Mouse (Mus musculus) embryonic facial prominence, embryonic 12.5 days (tissue): ENCODE measurements around the gene Mtfp1. TPM values are rescaled to one million over a fixed set of nuclear protein-coding genes. Genes with fewer than 3 reads are reported as not detected.
A peak's percentile ranks its signal among the peaks of the same experiment; 100 is the strongest.
"Not testable (repeated sequence)": the region's sequence is repeated elsewhere in the genome, so short reads cannot be mapped to it uniquely, and the experiment has no call there.

Experiments used
- ATAC-seq: fragments of 200-750 bp; cut with Nextera tagmentation; 2 replicates; pipeline ENCODE4 v1.8.0; 2017; ENCODE audit not compliant: insufficient number of reproducible peaks, insufficient read depth, low FRiP score, low TSS enrichment
- H3K27ac ChIP-seq: fragments of 300-500 bp; sonication (generic); 2 replicates; pipeline ENCODE4 v1.5.1; 2016; ENCODE audit warnings: mild to moderate bottlenecking
- H3K27me3 ChIP-seq: fragments of 300-500 bp; sonication (generic); 2 replicates; pipeline ENCODE4 v1.6.1; 2016; ENCODE audit warnings: mild to moderate bottlenecking, moderate library complexity
- H3K36me3 ChIP-seq: fragments of 300-500 bp; sonication (generic); 2 replicates; pipeline ENCODE4 v1.6.1; 2016; ENCODE audit warnings: mild to moderate bottlenecking
- H3K4me1 ChIP-seq: fragments of 300-500 bp; sonication (generic); 2 replicates; pipeline ENCODE4 v1.6.1; 2016
- H3K4me2 ChIP-seq: fragments of 300-500 bp; sonication (generic); replicated peaks from 2 replicates; pipeline ENCODE4 v1.6.1; 2016; ENCODE audit warnings: mild to moderate bottlenecking, moderate library complexity
- H3K4me3 ChIP-seq: fragments of 300-500 bp; sonication (generic); 2 replicates; pipeline ENCODE4 v1.5.1; 2016; ENCODE audit warnings: mild to moderate bottlenecking
- H3K9ac ChIP-seq: fragments of 300-500 bp; sonication (generic); 2 replicates; pipeline ENCODE4 v1.6.1; 2016; ENCODE audit warnings: mild to moderate bottlenecking, moderate library complexity
- H3K9me3 ChIP-seq: fragments of 300-500 bp; sonication (generic); 2 replicates; pipeline ENCODE4 v1.6.1; 2016; ENCODE audit warnings: mild to moderate bottlenecking, moderate library complexity
- WGBS: fragments of 180-500 bp; shearing (Covaris S2); methylation state at CpG from one replicate; pipeline ENCODE4 v1.1.7; 2016; 5-methylcytosine and 5-hydroxymethylcytosine counted together
- polyA plus RNA-seq: library from polyadenylated mRNA; unstranded; fragments of >200 nt; fragmentation: Nextera tagmentation; extraction: Ambion mirVana; gene quantifications from 2 replicates; pipeline ENCODE4 v1.2.1, GENCODE M21; 2016

Gene Mtfp1
- polyA plus RNA-seq, 1 experiment from 2014 or later: 7.6 TPM

DNA sequence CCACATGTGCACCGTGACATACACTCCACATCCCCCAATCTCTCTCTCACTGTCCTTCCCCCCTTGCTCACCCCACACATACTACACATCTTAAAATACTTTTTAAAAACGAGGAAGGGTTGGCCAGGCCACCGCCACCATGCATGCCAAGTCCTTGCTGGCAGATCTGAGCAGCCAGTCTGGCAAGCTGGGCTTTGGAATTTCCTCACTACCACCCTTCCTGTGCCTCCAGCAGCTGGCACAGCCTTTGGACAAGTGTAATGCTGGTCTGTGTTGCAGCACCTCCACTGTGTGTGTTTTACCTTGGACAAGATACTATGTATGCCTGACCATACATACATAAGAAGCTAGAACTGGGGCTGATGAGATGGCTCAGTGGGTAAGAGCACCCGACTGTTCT, 18.3 kb upstream of the Mtfp1 start:
- Histone ChIP-seq H3K27ac (no peak overlapping the region), H3K4me1 (peaks cover 13% of the 10 kb centered on the region; the same call in 1 of the 2 replicates), H3K36me3 (no peaks in the 10 kb centered on the region), H3K9me3 (no peaks in the 10 kb centered on the region), H3K9ac (no peak overlapping the region), H3K4me3 (no peak overlapping the region), H3K4me2 (no peak overlapping the region), H3K27me3 (peaks cover 7% of the 10 kb centered on the region)
- no peak for ATAC-seq
- WGBS: 83% methylated on average over 4 of the region's 4 CpGs

- H3K4me2 ChIP-seq: no peak overlapping the region
- peaks cover 6% of the 10 kb centered on the region for H3K27me3 ChIP-seq
- H3K4me1 ChIP-seq: peaks cover 9% of the 10 kb centered on the region; the same call in 1 of the 2 replicates
- 82% methylated on average over 6 of the region's 6 CpGs for WGBS
- H3K27ac ChIP-seq: no peak overlapping the region
- H3K36me3 ChIP-seq: no peaks in the 10 kb centered on the region
- H3K9ac ChIP-seq: no peak overlapping the region
- no peak overlapping the region for H3K4me3 ChIP-seq
- ATAC-seq: no peak
- no peaks in the 10 kb centered on the region for H3K9me3 ChIP-seq
Measured at GRCm38 (mm10) chr11:4112861-4113260, 17.6 kb upstream of the Mtfp1 start.

DNA sequence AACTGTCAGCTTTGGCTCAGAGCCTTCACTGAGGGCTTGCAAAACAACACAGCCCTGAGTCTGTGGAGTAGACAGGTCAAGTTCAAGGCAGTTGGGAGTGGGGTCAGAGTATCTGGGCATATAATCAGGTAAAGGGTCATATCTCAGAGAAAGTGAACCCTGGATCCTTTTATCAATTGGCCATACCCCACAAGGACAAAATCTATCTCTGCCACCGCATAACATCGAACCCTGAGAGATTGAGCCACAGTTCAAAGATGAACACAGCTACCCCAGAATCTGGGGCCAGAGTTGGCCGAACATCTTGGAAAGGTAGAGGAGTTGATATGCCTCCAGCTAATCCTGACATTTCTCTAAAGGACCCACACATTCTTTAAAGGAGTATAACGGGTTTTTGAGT, 16.8 kb upstream of the Mtfp1 start:
- 0 out of 2 replicates have a peak, but pooled peaks cover 3% of the 10 kb centered on the region for H3K4me1 ChIP-seq
- no peak for ATAC-seq
- H3K9me3 ChIP-seq: no peaks in the 10 kb centered on the region
- no peak overlapping the region for H3K4me3 ChIP-seq
- 87% methylated on average over 4 of the region's 4 CpGs for WGBS
- no peaks in the 10 kb centered on the region for H3K36me3 ChIP-seq
- H3K27me3 ChIP-seq: no peaks in the 10 kb centered on the region
- no peak overlapping the region for H3K9ac ChIP-seq
- no peak overlapping the region for H3K27ac ChIP-seq
- no peak overlapping the region for H3K4me2 ChIP-seq

- no peak overlapping the region for H3K4me2 ChIP-seq
- no peak overlapping the region for H3K4me3 ChIP-seq
- no peak for ATAC-seq
- no peak overlapping the region for H3K27ac ChIP-seq
- no peaks in the 10 kb centered on the region for H3K4me1 ChIP-seq
- WGBS: 56% methylated on average over 7 of the region's 7 CpGs
- H3K27me3 ChIP-seq: no peaks in the 10 kb centered on the region
- no peak overlapping the region for H3K9ac ChIP-seq
- H3K36me3 ChIP-seq: no peaks in the 10 kb centered on the region
- no peaks in the 10 kb centered on the region for H3K9me3 ChIP-seq
Measured at GRCm38 (mm10) chr11:4108691-4109090, 13.4 kb upstream of the Mtfp1 start.

- not testable (repeated sequence) for H3K9ac ChIP-seq, H3K27ac ChIP-seq, H3K36me3 ChIP-seq, H3K9me3 ChIP-seq, H3K4me2 ChIP-seq, H3K4me3 ChIP-seq, ATAC-seq, H3K27me3 ChIP-seq, H3K4me1 ChIP-seq
- 92% methylated on average over 6 of the region's 6 CpGs for WGBS
Measured at GRCm38 (mm10) chr11:4107901-4108300, 12.7 kb upstream of the Mtfp1 start.

GRCm38 (mm10) chr11:4105444-4105843, 10.2 kb upstream of the Mtfp1 start:
- H3K27me3 ChIP-seq: no peaks in the 10 kb centered on the region
- ATAC-seq: no peak
- 68% methylated on average over 6 of the region's 6 CpGs for WGBS
- no peaks in the 10 kb centered on the region for H3K4me1 ChIP-seq
- no peak overlapping the region for H3K27ac ChIP-seq
- no peaks in the 10 kb centered on the region for H3K36me3 ChIP-seq
- H3K4me3 ChIP-seq: no peak overlapping the region
- H3K9me3 ChIP-seq: no peaks in the 10 kb centered on the region
- H3K9ac ChIP-seq: no peak overlapping the region
- no peak overlapping the region for H3K4me2 ChIP-seq

DNA sequence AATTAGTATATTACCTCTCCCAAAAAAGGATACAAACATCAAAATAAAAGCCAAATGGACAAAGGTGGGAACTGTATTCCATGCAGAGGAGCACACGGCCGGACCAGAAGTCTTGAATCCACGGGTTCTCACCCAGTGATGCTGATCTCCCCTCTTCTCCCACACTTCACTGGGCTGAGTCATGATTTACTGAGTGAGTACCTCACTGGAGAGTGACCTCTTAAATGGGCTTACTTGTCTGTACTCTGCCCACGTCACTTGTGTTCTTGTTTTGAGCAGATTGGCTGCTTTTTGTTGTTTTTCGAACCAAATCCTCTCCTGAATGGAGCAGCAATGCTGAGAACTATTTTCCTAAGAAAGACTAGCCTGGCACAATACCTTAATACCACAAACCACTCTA, 9.7 kb upstream of the Mtfp1 start:
- WGBS: 83% methylated on average over 5 of the region's 5 CpGs

GRCm38 (mm10) chr11:4103522-4103921, 8.3 kb upstream of the Mtfp1 start:
- Histone ChIP-seq H3K4me2 (no peak overlapping the region), H3K9me3 (no peaks in the 10 kb centered on the region), H3K36me3 (no peaks in the 10 kb centered on the region), H3K4me3 (no peak overlapping the region), H3K27ac (no peak overlapping the region), H3K9ac (no peak overlapping the region), H3K4me1 (no peaks in the 10 kb centered on the region), H3K27me3 (no peaks in the 10 kb centered on the region)
- 82% methylated on average over 14 of the region's 14 CpGs for WGBS
- no peak for ATAC-seq

More for the DNA sequence above, 9.7 kb upstream of the Mtfp1 start:
- no peak overlapping the region for H3K27ac ChIP-seq
- no peaks in the 10 kb centered on the region for H3K4me1 ChIP-seq
- no peaks in the 10 kb centered on the region for H3K9me3 ChIP-seq
- no peak overlapping the region for H3K4me3 ChIP-seq
- H3K9ac ChIP-seq: no peak overlapping the region
- no peaks in the 10 kb centered on the region for H3K36me3 ChIP-seq
- no peak for ATAC-seq
- H3K27me3 ChIP-seq: no peaks in the 10 kb centered on the region
- no peak overlapping the region for H3K4me2 ChIP-seq

DNA sequence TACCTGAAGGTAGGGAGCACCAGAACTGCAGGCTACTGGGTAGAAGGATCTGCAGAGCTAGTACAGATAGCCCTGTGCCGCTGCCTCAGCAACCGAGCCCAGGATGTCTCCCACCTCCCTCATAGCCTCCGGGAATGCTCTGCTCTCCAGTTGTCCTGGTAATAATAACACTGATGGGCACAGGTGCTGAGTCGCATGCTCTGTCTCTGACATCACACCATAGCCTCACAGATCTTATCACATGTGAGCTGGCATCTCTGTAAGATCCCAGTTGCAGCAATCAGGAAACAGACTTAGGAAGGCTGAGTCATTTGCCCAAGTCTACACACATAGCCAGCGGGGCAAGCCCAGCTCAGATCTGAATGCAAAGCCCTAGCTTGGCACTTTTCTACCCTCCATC, 6.6 kb upstream of the Mtfp1 start:
- Histone ChIP-seq H3K4me3 (no peak overlapping the region), H3K27ac (no peak overlapping the region), H3K9ac (no peak overlapping the region), H3K27me3 (no peaks in the 10 kb centered on the region), H3K36me3 (no peaks in the 10 kb centered on the region), H3K4me2 (no peak overlapping the region), H3K4me1 (peaks cover 5% of the 10 kb centered on the region; the same call in 1 of the 2 replicates), H3K9me3 (no peaks in the 10 kb centered on the region)
- no peak for ATAC-seq
- 77% methylated on average over 5 of the region's 5 CpGs for WGBS

DNA sequence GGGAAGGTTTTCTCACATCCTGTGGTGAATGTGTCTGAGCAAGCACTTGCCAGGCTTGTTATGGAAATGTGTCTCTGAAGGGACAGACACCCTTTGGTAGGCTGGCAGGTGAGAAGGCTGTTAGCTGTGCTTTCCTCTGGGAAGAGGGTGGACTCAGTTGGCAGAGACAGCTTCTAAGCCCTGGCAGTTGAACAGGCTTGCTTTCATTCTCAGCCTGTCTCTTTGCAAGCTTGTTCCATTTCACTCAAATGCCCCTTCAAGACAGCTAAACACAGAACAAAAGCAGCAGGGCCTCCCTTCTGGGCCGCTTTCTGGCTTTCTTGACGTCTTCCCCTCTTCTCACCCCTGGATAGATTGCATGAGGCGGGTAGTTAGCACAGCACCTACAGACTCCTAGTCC, 4.2 kb upstream of the Mtfp1 start:
- Histone ChIP-seq H3K9ac (no peak overlapping the region), H3K4me1 (peaks cover 14% of the 10 kb centered on the region), H3K36me3 (no peaks in the 10 kb centered on the region), H3K27me3 (no peaks in the 10 kb centered on the region), H3K4me3 (no peak overlapping the region), H3K27ac (no peak overlapping the region), H3K9me3 (no peaks in the 10 kb centered on the region), H3K4me2 (no peak overlapping the region)
- WGBS: 63% methylated on average over 3 of the region's 3 CpGs
- ATAC-seq: no peak

DNA sequence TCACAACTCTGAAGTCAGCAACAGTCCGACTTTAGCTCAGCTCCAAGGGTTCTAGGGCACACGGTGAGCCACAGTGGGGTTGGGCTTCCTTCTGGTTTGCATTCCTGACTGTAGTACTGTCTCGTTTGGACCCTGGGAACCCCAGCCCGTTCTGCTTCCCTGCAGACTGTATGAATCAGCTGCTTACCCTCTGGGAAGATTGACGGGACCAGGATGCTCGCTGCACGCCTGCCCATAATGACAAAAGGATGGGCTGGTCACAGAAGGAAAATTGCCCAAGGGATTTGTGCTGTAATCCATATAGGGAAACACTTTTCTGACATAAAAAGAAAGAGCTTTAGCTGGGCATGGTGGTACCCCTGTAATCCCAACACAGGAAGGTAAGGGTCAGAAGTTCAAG, 3.6 kb upstream of the Mtfp1 start:
- Histone ChIP-seq H3K27ac (no peak overlapping the region), H3K4me2 (no peak overlapping the region), H3K9ac (no peak overlapping the region), H3K4me3 (no peak overlapping the region), H3K9me3 (no peaks in the 10 kb centered on the region), H3K4me1 (peaks cover 14% of the 10 kb centered on the region), H3K36me3 (no peaks in the 10 kb centered on the region), H3K27me3 (no peaks in the 10 kb centered on the region)
- 69% methylated on average over 7 of the region's 7 CpGs for WGBS
- no peak for ATAC-seq

DNA sequence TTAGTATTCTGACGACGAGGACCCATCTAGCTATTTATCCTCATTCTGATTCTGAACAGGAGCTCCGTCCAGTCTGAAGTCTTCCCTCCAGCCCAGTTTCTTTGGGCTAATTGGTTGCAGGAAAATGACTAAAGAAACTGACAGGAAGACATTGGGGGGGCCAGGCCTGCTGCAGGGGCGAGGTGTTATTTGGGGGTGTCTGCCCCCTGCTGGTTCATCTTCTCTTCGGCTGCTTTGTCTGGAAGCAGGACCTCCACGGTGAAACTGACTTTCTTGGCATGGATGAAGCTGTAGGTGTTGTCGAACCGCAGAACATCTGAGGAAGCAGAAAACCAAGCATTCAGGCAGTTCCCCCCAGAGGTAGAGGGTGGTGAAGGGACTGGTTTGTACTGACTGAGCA, 2.9 kb upstream of the Mtfp1 start:
- no peaks in the 10 kb centered on the region for H3K27me3 ChIP-seq
- no peak overlapping the region for H3K4me3 ChIP-seq
- no peaks in the 10 kb centered on the region for H3K9me3 ChIP-seq
- H3K36me3 ChIP-seq: no peaks in the 10 kb centered on the region
- H3K27ac ChIP-seq: no peak overlapping the region
- no peak overlapping the region for H3K4me2 ChIP-seq
- no peak for ATAC-seq
- 64% methylated on average over 8 of the region's 8 CpGs for WGBS
- peaks cover 14% of the 10 kb centered on the region for H3K4me1 ChIP-seq
- no peak overlapping the region for H3K9ac ChIP-seq

DNA sequence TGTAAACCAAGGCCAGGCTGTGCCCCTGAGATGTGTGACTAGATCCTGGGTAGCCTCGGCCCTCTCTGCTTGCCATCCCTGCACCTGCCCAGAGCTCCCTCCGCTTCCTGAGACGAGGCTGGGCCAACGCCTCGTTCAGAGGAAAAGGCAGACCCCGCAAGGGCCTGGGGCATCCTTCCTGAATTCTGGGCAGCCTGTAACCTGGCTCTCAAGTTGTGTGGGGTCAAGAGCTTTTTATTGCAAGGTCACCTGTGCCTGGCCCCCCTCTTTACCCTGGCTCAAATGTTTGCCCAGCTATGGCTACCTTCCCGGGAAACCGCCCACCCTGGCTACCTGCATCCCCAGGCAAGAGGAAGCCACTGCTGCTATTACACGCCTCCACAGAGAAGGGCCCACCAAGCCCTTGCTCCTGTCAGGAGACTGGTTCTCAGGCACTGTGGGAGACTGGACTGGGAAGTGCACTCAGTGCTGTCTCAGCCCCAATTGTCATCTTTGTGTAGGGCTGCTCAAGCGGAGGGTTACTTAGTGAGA, 1.9 kb upstream of the Mtfp1 start:
- ATAC-seq: 0 out of 2 replicates have a peak, but pooled peaks have one; percentile 35
- no peaks in the 10 kb centered on the region for H3K9me3 ChIP-seq
- 28% methylated on average over 10 of the region's 10 CpGs for WGBS

More for the DNA sequence above, 1.9 kb upstream of the Mtfp1 start:
- Histone ChIP-seq H3K9ac (peak overlapping the region; percentile 64), H3K4me1 (peaks cover 14% of the 10 kb centered on the region), H3K4me2 (peak overlapping the region; percentile 66), H3K36me3 (no peaks in the 10 kb centered on the region), H3K27me3 (no peaks in the 10 kb centered on the region), H3K27ac (peak overlapping the region; percentile 84), H3K4me3 (peak overlapping the region; percentile 57)
